Mouse (Mus musculus): ENCODE data around the gene Tbpl2.

- TF ChIP-seq CTCF (IDR thresholded peaks at IDR 0.05; ENCODE audit: control insufficient read depth, insufficient read depth, insufficient read length) (no peak), MYOG (IDR thresholded peaks at IDR 0.05; ENCODE audit: control insufficient read depth, extremely low read depth, insufficient read length) (no peak), USF1 (IDR thresholded peaks at IDR 0.05; ENCODE audit: low read depth) (no peak), MAX (IDR thresholded peaks at IDR 0.05) (no peak), MYOD1 (IDR thresholded peaks at IDR 0.05; ENCODE audit: control insufficient read depth, insufficient read length, low read depth) (no peak), CEBPB (IDR thresholded peaks at IDR 0.05; ENCODE audit: low read depth) (no peak)
Observed at GRCm38 (mm10) chr2:24096495-24096894, at the start of gene Tbpl2.

Data from C2C12 (cell line).